Mouse (Mus musculus): ENCODE results near the gene Il1rapl2.

GRCm38 (mm10) chrX:138722372-138722771 is 1152.0 kb downstream of the Il1rapl2 start:
- TF ChIP-seq TAL1 (IDR thresholded peaks at IDR 0.05; ENCODE audit: low read length) = no peak
- no peak for TF ChIP-seq GATA1 (IDR thresholded peaks at IDR 0.05; ENCODE audit: low read length)
